Mouse (Mus musculus): ENCODE results near the gene Polr1d. TPM values are rescaled to one million over a fixed set of nuclear protein-coding genes. Genes with fewer than 3 reads are reported as not detected.

Gene Polr1d
- 118 TPM for polyA plus RNA-seq (2015; fragmentation: Illumina TruSeq; extraction: RNeasy Lipid Tissue Mini Kit (QIAGEN cat#74804); ENCODE audit: low read depth, low replicate concordance)

DNA sequence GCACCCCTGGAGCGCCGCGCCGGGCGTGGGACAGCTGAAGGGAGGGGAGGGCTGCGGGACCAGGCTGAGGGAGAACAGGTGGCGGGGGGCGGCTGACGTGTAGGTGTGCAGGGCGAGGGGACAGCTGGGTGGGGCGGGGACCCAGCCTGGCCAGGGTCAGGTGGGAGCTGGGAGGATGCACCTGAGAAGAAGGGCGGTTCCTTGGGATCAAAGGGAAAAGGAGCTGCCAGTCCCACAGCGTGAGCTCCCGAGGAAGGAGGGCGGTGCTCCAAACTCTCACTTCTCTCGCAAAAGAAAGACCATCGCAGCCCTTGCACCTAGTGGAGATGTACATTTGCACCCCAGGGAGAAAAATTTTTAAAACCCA is at the start of gene Polr1d:
Gene Polr1d, plus strand, starts transcription at position 252 of the 367 bp plus-strand sequence.

GRCm38 (mm10) chr5:147076026-147076798 is 638 bp upstream of the Polr1d start, which contains the start of gene Lnx2:
Gene Lnx2, minus strand, starts transcription at chr5:147076586.

Other genes starting within 250 kb of the Polr1d start
- 694 TPM for gene Rpl21, start 244.2 kb upstream of the Polr1d start, polyA plus RNA-seq (2015; fragmentation: Illumina TruSeq; extraction: RNeasy Lipid Tissue Mini Kit (QIAGEN cat#74804); ENCODE audit: low read depth, low replicate concordance)
- gene Rasl11a, start 232.0 kb upstream of the Polr1d start, polyA plus RNA-seq (2015; fragmentation: Illumina TruSeq; extraction: RNeasy Lipid Tissue Mini Kit (QIAGEN cat#74804); ENCODE audit: low read depth, low replicate concordance) = 13.8 TPM
- gene Gtf3a, start 128.4 kb upstream of the Polr1d start, polyA plus RNA-seq (2015; fragmentation: Illumina TruSeq; extraction: RNeasy Lipid Tissue Mini Kit (QIAGEN cat#74804); ENCODE audit: low read depth, low replicate concordance) = 49.1 TPM
- gene Mtif3, start 113.2 kb upstream of the Polr1d start, polyA plus RNA-seq (2015; fragmentation: Illumina TruSeq; extraction: RNeasy Lipid Tissue Mini Kit (QIAGEN cat#74804); ENCODE audit: low read depth, low replicate concordance) = 27.1 TPM
- gene Lnx2, start 464 bp upstream of the Polr1d start, polyA plus RNA-seq (2015; fragmentation: Illumina TruSeq; extraction: RNeasy Lipid Tissue Mini Kit (QIAGEN cat#74804); ENCODE audit: low read depth, low replicate concordance) = 2.9 TPM
- 0.42 TPM for gene Gsx1, start 111.6 kb downstream of the Polr1d start, polyA plus RNA-seq (2015; fragmentation: Illumina TruSeq; extraction: RNeasy Lipid Tissue Mini Kit (QIAGEN cat#74804); ENCODE audit: low read depth, low replicate concordance)
- not detected for gene Pdx1, start 192.9 kb downstream of the Polr1d start, polyA plus RNA-seq (2015; fragmentation: Illumina TruSeq; extraction: RNeasy Lipid Tissue Mini Kit (QIAGEN cat#74804); ENCODE audit: low read depth, low replicate concordance)
- gene Cdx2, start 230.2 kb downstream of the Polr1d start, polyA plus RNA-seq (2015; fragmentation: Illumina TruSeq; extraction: RNeasy Lipid Tissue Mini Kit (QIAGEN cat#74804); ENCODE audit: low read depth, low replicate concordance) = not detected
- gene Urad, start 245.4 kb downstream of the Polr1d start, polyA plus RNA-seq (2015; fragmentation: Illumina TruSeq; extraction: RNeasy Lipid Tissue Mini Kit (QIAGEN cat#74804); ENCODE audit: low read depth, low replicate concordance) = not detected

Measured in brain, adult 10 weeks (tissue).